Mouse (Mus musculus): ENCODE results near the gene Slc39a7. TPM values are rescaled to one million over a fixed set of nuclear protein-coding genes. Genes with fewer than 3 reads are reported as not detected.

Gene Slc39a7
- polyA plus RNA-seq, 1 experiment from 2014 or later, result 211 TPM

DNA sequence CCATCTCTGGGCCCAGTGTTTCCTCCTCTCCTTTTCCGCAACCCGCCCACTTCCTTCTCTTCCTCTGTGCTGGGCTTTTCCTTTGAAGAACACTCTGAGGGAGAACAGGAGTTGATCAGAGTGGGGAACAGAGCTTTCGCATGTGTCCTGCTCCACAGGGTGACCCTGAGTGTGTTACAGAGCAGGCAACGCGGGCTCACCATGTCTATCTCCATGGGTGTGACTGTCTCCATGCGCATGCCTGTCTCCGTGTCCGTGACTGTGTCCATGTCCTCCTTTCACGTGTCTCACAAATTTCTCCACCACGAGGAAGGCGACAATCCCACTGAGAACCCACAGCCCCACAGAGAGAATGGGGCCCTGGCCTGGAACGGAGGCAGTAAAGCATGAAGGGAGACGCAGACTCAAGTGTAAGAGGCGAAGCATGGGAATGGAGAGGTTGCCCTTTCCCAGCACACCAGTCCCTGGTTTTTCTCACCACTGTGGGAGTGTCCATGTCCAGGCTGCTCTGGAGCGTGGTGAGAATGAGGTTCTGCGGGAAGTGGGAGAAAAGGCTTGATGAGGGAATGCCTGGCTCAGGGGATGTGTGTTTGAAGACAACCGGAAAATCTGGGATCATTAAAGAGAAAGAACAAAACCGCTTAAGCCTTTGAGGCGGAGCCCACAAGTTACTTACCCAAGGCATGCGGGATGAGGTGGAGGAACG, 1.4 kb downstream of the Slc39a7 start:
- peaks cover 33% of the 10 kb centered on the region for H3K36me3 ChIP-seq
- WGBS, result 64% methylated on average over 21 of the region's 21 CpGs
- no peaks in the 10 kb centered on the region for H3K9me3 ChIP-seq (replicated peaks)
- H3K27me3 ChIP-seq, result no peaks in the 10 kb centered on the region
- peak overlapping the region; percentile 99 for H3K27ac ChIP-seq
- peak overlapping the region; percentile 81 for H3K4me2 ChIP-seq
- peaks cover 68% of the 10 kb centered on the region for H3K4me1 ChIP-seq
- ATAC-seq (replicated peaks; ENCODE audit: low FRiP score), result no peak
- peak overlapping the region; percentile 75 for H3K4me3 ChIP-seq (replicated peaks)
- H3K9ac ChIP-seq, result peak overlapping the region; percentile 92

DNA sequence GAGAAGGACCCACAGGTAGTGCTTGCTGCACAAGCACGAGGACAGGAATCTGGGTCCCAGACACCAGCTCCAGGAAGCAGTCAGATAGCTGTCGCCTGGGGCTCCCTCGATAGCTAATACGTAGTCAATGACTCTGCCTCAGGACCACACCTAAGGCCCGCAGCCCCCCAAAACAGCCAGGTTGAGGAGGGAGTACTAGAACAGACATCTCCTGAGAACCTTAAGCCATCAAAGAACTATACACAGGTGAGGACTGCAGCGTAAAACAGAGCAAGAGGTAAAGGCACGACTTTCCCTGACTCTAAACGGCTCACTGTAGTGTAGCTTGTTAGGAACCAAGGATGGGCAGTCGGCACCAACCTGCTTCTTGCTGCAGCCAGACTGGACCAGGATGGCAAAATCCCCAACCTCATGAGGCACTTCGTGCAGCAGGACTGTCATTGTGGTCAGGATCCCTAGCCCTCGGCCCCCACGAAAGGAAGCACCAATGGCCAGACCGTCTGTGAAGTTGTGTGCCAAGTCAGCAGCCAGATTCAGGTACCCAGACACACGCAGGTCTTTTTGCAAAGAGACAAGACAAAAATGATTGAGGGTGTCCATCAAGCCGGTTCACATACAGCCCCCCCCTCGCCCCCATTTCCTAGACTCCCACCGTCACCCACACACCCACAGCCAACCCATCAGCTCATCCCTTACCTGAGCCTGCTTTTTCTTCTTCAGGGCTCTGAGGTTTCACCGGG, 2.2 kb downstream of the Slc39a7 start:
- Histone ChIP-seq H3K27me3 (no peaks in the 10 kb centered on the region), H3K9me3 (replicated peaks) (no peaks in the 10 kb centered on the region), H3K36me3 (peaks cover 28% of the 10 kb centered on the region), H3K9ac (peak overlapping the region; percentile 92; the same call in 1 of the 2 replicates), H3K4me2 (peak overlapping the region; percentile 81), H3K4me3 (replicated peaks) (peak overlapping the region; percentile 75), H3K4me1 (peaks cover 70% of the 10 kb centered on the region), H3K27ac (peak overlapping the region; percentile 99)
- no peak for ATAC-seq (replicated peaks; ENCODE audit: low FRiP score)
- 88% methylated on average over 18 of the region's 18 CpGs for WGBS

- H3K4me3 ChIP-seq (replicated peaks), result peak overlapping the region; percentile 90
- peaks cover 74% of the 10 kb centered on the region for H3K4me1 ChIP-seq
- H3K27me3 ChIP-seq, result no peaks in the 10 kb centered on the region
- WGBS, result 76% methylated on average over 17 of the region's 17 CpGs
- peak overlapping the region; percentile 94 for H3K4me2 ChIP-seq
- ATAC-seq (replicated peaks; ENCODE audit: low FRiP score), result no peak
- H3K9ac ChIP-seq, result no peak overlapping the region
- no peaks in the 10 kb centered on the region for H3K9me3 ChIP-seq (replicated peaks)
- peak overlapping the region; percentile 86 for H3K27ac ChIP-seq
- peaks cover 23% of the 10 kb centered on the region for H3K36me3 ChIP-seq
Measured at GRCm38 (mm10) chr17:34028501-34029149, 2.9 kb downstream of the Slc39a7 start.

GRCm38 (mm10) chr17:34027656-34028223, 3.7 kb downstream of the Slc39a7 start, which contains the start of gene H2-Ke6:
Gene H2-Ke6, minus strand, starts transcription at chr17:34028060.
- Histone ChIP-seq H3K4me2 (peak within 1 kb of the TSS; percentile 94), H3K9me3 (replicated peaks) (no peaks in the 10 kb centered on the region), H3K9ac (peak within 1 kb of the TSS; percentile 77), H3K4me1 (peaks cover 66% of the 10 kb centered on the region), H3K27ac (peak within 1 kb of the TSS; percentile 86), H3K27me3 (no peaks in the 10 kb centered on the region), H3K36me3 (peaks cover 28% of the 10 kb centered on the region), H3K4me3 (replicated peaks) (peak within 1 kb of the TSS; percentile 90)
- ATAC-seq (replicated peaks; ENCODE audit: low FRiP score), result peak; percentile 80
- under 1% methylated on average over 49 of the region's 49 CpGs for WGBS

DNA sequence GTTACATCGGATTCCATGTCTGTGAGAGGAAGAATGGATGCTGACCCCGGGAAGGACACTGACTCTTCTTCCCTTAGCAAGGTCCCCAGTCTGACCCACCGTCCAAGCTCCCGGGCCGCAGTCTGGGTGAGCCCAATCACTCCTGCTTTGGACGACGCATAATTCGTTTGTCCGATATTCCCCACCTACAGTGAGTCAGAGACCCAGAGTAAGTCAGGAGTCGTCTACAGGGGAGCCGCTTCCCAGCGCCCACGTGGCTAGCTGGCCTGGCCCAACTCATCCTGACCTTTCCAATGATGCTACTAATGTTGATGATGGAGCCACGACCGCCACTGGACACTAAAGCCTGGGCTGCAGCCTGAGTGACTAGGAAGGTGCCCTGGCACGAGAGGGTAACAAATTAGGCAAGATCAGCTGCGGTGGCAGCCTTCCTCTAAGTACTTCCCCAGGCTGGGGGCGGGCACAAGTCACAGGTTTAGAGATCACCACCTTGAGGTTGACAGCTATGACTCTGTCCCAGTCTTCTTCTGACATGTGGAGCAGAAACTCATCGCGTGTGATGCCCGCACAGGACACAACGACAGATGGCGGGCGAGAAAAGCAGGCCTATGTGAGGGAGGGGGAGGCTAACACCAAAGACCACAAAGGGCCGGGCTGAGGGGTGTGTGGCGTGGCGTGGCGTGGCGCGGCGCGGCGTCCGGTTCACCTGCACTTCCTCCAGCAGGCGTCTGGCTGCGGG, 4.4 kb downstream of the Slc39a7 start:
- peak overlapping the region; percentile 94 for H3K4me2 ChIP-seq
- no peaks in the 10 kb centered on the region for H3K9me3 ChIP-seq (replicated peaks)
- H3K9ac ChIP-seq, result peak overlapping the region; percentile 77
- peaks cover 35% of the 10 kb centered on the region for H3K36me3 ChIP-seq
- 7% methylated on average over 36 of the region's 36 CpGs for WGBS
- H3K4me3 ChIP-seq (replicated peaks), result peak overlapping the region; percentile 90
- H3K27me3 ChIP-seq, result no peaks in the 10 kb centered on the region
- H3K4me1 ChIP-seq, result peaks cover 63% of the 10 kb centered on the region
- ATAC-seq (replicated peaks; ENCODE audit: low FRiP score), result no peak; the same call in 1 of the 2 replicates
- H3K27ac ChIP-seq, result peak overlapping the region; percentile 86

GRCm38 (mm10) chr17:34026221-34026620, 5.3 kb downstream of the Slc39a7 start:
- Histone ChIP-seq H3K27me3 (no peaks in the 10 kb centered on the region), H3K9ac (no peak overlapping the region), H3K4me3 (replicated peaks) (peak overlapping the region; percentile 90), H3K27ac (no peak overlapping the region), H3K9me3 (replicated peaks) (no peaks in the 10 kb centered on the region), H3K4me2 (peak overlapping the region; percentile 94), H3K36me3 (peaks cover 43% of the 10 kb centered on the region), H3K4me1 (peaks cover 63% of the 10 kb centered on the region)
- WGBS, result 24% methylated on average over 2 of the region's 2 CpGs
- no peak for ATAC-seq (replicated peaks; ENCODE audit: low FRiP score)

GRCm38 (mm10) chr17:34025756-34026151, 5.7 kb downstream of the Slc39a7 start:
- peaks cover 48% of the 10 kb centered on the region for H3K36me3 ChIP-seq
- H3K4me2 ChIP-seq, result peak overlapping the region; percentile 94
- H3K4me3 ChIP-seq (replicated peaks), result peak overlapping the region; percentile 90
- 14% methylated on average over 7 of the region's 7 CpGs for WGBS
- H3K27ac ChIP-seq, result no peak overlapping the region
- ATAC-seq (replicated peaks; ENCODE audit: low FRiP score), result no peak
- H3K9ac ChIP-seq, result peak overlapping the region; percentile 91; the same call in 1 of the 2 replicates
- no peaks in the 10 kb centered on the region for H3K9me3 ChIP-seq (replicated peaks)
- peaks cover 63% of the 10 kb centered on the region for H3K4me1 ChIP-seq
- H3K27me3 ChIP-seq, result no peaks in the 10 kb centered on the region

- Histone ChIP-seq H3K9ac (peak overlapping the region; percentile 91), H3K36me3 (peaks cover 51% of the 10 kb centered on the region), H3K27ac (peak overlapping the region; percentile 97), H3K4me2 (peak overlapping the region; percentile 94), H3K4me3 (replicated peaks) (peak overlapping the region; percentile 90), H3K4me1 (peaks cover 56% of the 10 kb centered on the region), H3K9me3 (replicated peaks) (no peaks in the 10 kb centered on the region; the same call in 1 of the 2 replicates), H3K27me3 (no peaks in the 10 kb centered on the region)
- under 1% methylated on average over 55 of the region's 57 CpGs for WGBS
- no peak for ATAC-seq (replicated peaks; ENCODE audit: low FRiP score)
Measured at GRCm38 (mm10) chr17:34024861-34025755, 6.4 kb downstream of the Slc39a7 start.

DNA sequence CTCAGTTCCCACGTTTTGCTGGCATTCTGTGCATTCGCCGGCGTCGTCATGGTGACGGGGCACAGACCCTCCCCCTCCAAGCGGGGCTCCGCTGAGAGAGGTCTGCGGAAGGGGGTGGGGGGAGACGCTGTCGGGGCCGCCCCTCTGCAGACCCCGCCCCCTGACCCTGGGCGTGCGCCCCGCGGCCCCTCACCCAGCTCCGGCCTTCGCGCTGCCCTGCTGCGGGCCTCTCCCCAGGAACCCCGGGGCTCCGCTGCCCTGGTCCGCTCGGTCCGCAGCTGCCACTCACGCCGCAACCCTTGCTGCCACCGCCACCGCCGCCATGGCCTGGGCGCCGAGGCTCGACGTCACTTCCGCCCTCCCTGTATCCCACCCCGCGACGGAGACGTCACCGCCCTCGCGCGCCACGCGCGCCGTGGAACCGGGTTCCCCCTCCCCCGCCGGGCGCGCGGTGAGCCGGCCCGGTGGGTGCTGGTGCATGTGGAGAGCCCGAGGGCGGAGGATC, 7.1 kb downstream of the Slc39a7 start, which contains the start of gene Ring1:
TSS of gene Ring1 (minus strand) at position 364 of the 505 bp plus-strand sequence.
- Histone ChIP-seq H3K4me2 (peak within 1 kb of the TSS; percentile 94), H3K36me3 (peaks cover 46% of the 10 kb centered on the region), H3K4me3 (replicated peaks) (peak within 1 kb of the TSS; percentile 90), H3K27ac (peak within 1 kb of the TSS; percentile 97), H3K9me3 (replicated peaks) (peaks cover 5% of the 10 kb centered on the region), H3K27me3 (no peaks in the 10 kb centered on the region), H3K9ac (peak within 1 kb of the TSS; percentile 91), H3K4me1 (peaks cover 49% of the 10 kb centered on the region)
- ATAC-seq (replicated peaks; ENCODE audit: low FRiP score), result peak; percentile 61
- under 1% methylated on average over 56 of the region's 58 CpGs for WGBS

- Histone ChIP-seq H3K4me2 (peak overlapping the region; percentile 94), H3K9me3 (replicated peaks) (peaks cover 9% of the 10 kb centered on the region), H3K27me3 (no peaks in the 10 kb centered on the region), H3K27ac (peak overlapping the region; percentile 97; the same call in 1 of the 2 replicates), H3K4me1 (peaks cover 42% of the 10 kb centered on the region), H3K4me3 (replicated peaks) (peak overlapping the region; percentile 90), H3K9ac (peak overlapping the region; percentile 91; the same call in 1 of the 2 replicates), H3K36me3 (peaks cover 39% of the 10 kb centered on the region)
- ATAC-seq (replicated peaks; ENCODE audit: low FRiP score), result no peak
- 65% methylated on average over 9 of the region's 9 CpGs for WGBS
Measured at GRCm38 (mm10) chr17:34023678-34024077, 7.8 kb downstream of the Slc39a7 start.

All from kidney, embryonic 15.5 days (tissue).